Mouse (Mus musculus): ENCODE data around the gene Myo6. TPM values are rescaled to one million over a fixed set of nuclear protein-coding genes. Genes with fewer than 3 reads are reported as not detected.

The Myo6 gene
- polyA plus RNA-seq, 1 experiment = 25.1 TPM

DNA sequence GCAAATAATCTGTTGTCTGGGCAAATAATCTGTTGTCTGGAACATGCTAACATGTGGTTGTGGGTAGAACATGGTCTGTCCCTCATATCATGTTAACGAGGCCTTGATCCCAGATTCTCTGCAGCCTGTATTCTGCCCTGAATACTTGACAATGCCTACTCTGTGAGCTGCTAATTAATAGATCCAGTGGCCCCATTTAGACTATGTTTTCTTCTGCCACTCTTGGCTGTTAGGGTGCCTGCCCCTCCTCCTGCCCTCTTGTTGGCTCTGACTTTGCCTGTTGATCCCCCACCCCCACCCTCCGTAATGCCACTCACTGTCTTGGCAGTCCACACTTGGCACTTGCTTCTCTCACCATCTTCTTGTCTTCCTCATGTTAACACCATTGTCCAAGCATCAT, 13.8 kb downstream of the Myo6 start:
- peaks cover 9% of the 10 kb centered on the region for H3K4me1 ChIP-seq (ENCODE audit: control insufficient read depth, insufficient read depth, low read length)
- no peak overlapping the region for H3K4me3 ChIP-seq (replicated peaks; ENCODE audit: extremely low read depth, low read depth, low read length)
- 63% methylated on average over 2 of the region's 2 CpGs for WGBS
- TF ChIP-seq POLR2A (IDR thresholded peaks at IDR 0.05; ENCODE audit: borderline replicate concordance, extremely low read depth, low read depth, low read length) (no peak), CTCF (IDR thresholded peaks at IDR 0.05; ENCODE audit: insufficient read depth, low read length) (no peak)
- DNase-seq = no peak

DNA sequence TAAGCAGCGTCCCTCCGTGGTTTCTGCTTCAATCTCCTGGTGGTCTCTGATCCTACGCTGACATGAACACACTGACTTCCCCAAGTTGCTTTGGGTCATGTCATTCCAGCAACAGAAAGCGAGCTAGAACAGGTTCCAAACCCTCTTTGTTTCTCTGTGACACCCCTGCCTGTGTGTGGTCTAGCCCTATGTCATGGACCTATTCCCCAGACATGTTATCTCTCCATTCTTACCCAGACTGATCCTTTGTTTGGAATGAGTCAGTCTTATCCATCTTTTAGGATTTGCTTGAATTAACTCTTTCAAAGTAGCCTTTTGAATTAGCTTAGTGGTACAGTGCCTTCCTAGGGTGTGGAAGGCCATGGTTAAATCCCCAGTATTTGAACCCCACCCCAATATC, 14.9 kb downstream of the Myo6 start:
- H3K4me3 ChIP-seq (replicated peaks; ENCODE audit: extremely low read depth, low read depth, low read length) = no peak overlapping the region
- DNase-seq = no peak
- TF ChIP-seq CTCF (IDR thresholded peaks at IDR 0.05; ENCODE audit: insufficient read depth, low read length) = no peak
- H3K4me1 ChIP-seq (ENCODE audit: control insufficient read depth, insufficient read depth, low read length) = peaks cover 8% of the 10 kb centered on the region
- 71% methylated on average over 4 of the region's 4 CpGs for WGBS

DNA sequence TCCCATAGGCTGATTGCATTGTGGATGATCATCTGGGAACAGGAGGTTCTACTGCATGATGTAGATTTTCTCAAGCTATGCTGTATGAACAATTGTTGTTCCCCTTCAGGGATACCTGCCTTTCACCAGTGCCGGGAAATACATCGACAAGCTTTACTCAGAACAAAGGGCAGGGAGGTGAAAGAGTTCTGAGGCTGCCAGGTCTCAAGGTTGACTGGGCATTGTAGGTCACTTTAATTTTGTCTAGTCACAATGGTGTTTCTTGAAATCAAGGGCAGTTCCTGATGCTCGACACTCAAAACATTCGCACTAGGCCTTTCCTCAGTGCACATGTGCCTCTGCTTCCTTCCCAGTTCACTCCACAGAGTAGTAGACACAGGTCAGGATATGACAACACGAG, 15.9 kb downstream of the Myo6 start:
- 60% methylated on average over 5 of the region's 5 CpGs for WGBS
- TF ChIP-seq POLR2A (IDR thresholded peaks at IDR 0.05; ENCODE audit: borderline replicate concordance, extremely low read depth, low read depth, low read length) (no peak), CTCF (IDR thresholded peaks at IDR 0.05; ENCODE audit: insufficient read depth, low read length) (no peak)
- no peak overlapping the region for H3K4me3 ChIP-seq (replicated peaks; ENCODE audit: extremely low read depth, low read depth, low read length)
- DNase-seq = no peak
- H3K4me1 ChIP-seq (ENCODE audit: control insufficient read depth, insufficient read depth, low read length) = peaks cover 6% of the 10 kb centered on the region

DNA sequence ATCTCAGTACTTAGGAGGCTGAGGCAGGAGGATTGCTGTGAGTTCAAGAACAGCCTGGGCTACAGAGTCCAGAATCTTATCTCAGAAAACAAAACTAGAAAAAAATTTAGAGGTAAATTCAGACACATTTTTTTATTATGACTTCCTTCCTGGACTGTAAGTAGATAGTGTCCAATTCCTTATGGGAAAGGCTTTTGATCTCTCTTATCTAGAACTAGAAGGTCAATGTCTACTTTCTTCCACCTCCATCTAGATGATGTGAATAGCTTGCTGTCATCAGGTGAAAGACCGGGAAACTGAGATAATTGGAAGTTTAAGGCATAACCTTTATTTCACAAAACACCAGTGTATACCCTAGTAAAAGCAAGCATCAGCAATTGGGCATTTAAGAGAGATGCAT, 16.9 kb downstream of the Myo6 start:
- Histone ChIP-seq H3K4me3 (replicated peaks; ENCODE audit: extremely low read depth, low read depth, low read length) (no peak overlapping the region), H3K4me1 (ENCODE audit: control insufficient read depth, insufficient read depth, low read length) (peaks cover 3% of the 10 kb centered on the region)
- TF ChIP-seq CTCF (IDR thresholded peaks at IDR 0.05; ENCODE audit: insufficient read depth, low read length) (no peak), POLR2A (IDR thresholded peaks at IDR 0.05; ENCODE audit: borderline replicate concordance, extremely low read depth, low read depth, low read length) (no peak)
- WGBS = 74% methylated on average over 1 of the region's 1 CpGs
- DNase-seq = no peak

DNA sequence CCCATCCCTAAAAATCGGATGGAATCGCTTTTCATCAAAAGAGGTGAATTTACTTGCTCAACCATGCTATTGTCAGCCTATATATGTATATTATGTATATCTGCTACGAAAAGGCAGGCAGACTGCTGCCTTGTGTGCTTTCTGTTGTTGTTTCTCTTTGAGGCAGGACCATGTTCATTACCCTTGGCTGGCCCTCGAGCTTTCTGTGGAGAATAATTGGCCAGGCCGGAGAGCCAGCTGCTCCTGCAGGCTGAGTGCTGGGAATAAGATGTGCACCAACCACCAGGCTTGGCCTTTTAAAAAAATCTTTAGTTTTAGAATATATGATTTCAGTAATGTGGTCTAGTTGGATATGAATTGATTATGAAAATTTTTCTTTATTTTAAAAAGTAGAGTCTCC, 19.3 kb downstream of the Myo6 start:
- DNase-seq = no peak
- WGBS = 75% methylated on average over 5 of the region's 5 CpGs
- TF ChIP-seq POLR2A (IDR thresholded peaks at IDR 0.05; ENCODE audit: borderline replicate concordance, extremely low read depth, low read depth, low read length) (no peak), CTCF (IDR thresholded peaks at IDR 0.05; ENCODE audit: insufficient read depth, low read length) (no peak)
- Histone ChIP-seq H3K4me1 (ENCODE audit: control insufficient read depth, insufficient read depth, low read length) (no peaks in the 10 kb centered on the region; the same call in 1 of the 2 replicates), H3K4me3 (replicated peaks; ENCODE audit: extremely low read depth, low read depth, low read length) (no peak overlapping the region)

DNA sequence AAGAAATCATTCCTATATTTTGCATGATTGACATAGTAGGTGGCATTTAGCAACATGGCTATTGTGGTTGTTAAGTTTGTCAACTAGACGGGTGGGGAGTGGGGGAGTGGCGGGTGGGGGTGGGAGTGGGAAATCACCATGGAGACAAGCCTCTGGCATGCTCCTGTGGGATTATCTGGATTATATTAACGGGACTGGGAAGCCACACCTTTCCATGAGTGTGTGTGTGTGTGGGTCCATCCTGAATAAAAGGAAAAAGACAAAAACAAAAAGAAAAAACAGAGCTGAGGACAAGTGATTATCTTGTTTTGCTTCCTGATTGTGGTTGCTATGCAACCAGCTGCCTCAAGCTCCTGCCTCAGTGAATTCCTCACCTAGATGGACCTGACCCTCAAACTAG, 20.9 kb downstream of the Myo6 start:
- no peak overlapping the region for H3K4me3 ChIP-seq (replicated peaks; ENCODE audit: extremely low read depth, low read depth, low read length)
- DNase-seq = no peak
- H3K4me1 ChIP-seq (ENCODE audit: control insufficient read depth, insufficient read depth, low read length) = no peaks in the 10 kb centered on the region; the same call in 1 of the 2 replicates
- TF ChIP-seq CTCF (IDR thresholded peaks at IDR 0.05; ENCODE audit: insufficient read depth, low read length) (no peak), POLR2A (IDR thresholded peaks at IDR 0.05; ENCODE audit: borderline replicate concordance, extremely low read depth, low read depth, low read length) (no peak)
- 62% methylated on average over 3 of the region's 3 CpGs for WGBS

DNA sequence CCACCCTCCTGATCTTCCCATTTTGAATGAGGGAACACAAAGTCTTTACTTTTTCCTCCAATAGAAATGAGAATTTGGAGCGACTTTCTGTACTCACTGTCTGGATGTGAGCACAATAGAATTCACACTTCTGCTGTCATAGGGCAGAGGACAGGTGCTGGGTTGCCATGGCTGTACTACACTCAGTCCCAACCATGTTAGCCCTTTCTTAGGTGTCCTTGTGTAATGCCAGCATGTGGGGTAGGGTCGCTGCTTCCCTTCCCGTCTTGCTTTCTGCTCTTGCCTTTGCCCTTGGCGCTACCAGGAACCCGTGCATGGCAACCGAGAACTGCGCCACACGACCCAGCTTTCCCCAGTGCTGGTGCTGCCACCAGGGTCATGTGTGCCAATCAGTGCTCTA, 21.9 kb downstream of the Myo6 start:
- WGBS = 94% methylated on average over 8 of the region's 8 CpGs
- DNase-seq = no peak
- no peaks in the 10 kb centered on the region; the same call in 1 of the 2 replicates for H3K4me1 ChIP-seq (ENCODE audit: control insufficient read depth, insufficient read depth, low read length)
- TF ChIP-seq POLR2A (IDR thresholded peaks at IDR 0.05; ENCODE audit: borderline replicate concordance, extremely low read depth, low read depth, low read length) (no peak), CTCF (IDR thresholded peaks at IDR 0.05; ENCODE audit: insufficient read depth, low read length) (no peak)
- H3K4me3 ChIP-seq (replicated peaks; ENCODE audit: extremely low read depth, low read depth, low read length) = no peak overlapping the region

DNA sequence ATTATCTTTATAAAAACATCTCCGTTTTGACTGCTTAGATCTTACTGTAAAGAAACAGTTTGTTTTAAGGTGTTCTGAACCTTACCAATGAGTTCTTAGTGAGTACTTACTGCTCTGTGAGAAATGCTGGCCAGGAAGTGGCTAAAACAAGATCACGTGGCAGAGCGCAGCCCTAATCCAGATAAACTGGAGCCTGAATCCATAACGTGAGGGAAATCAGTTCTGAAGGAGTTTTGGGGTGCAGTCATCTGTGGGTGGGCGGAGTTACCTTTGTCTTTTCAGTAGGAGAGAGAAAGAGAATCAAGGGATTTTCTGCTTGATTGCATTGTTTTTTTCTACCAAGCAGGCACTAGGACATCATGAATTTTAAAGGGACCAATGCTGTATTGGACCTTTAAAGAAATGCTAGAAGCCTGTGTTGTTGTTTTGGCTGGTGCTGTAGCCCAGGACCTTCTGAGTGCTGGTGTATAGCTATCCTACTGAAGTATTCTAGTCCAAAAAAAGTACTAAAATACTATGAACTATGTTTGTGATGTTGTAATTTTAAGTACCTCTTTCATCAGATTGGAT, 23.6 kb downstream of the Myo6 start:
- Histone ChIP-seq H3K4me1 (ENCODE audit: control insufficient read depth, insufficient read depth, low read length) (no peaks in the 10 kb centered on the region; the same call in 1 of the 2 replicates), H3K4me3 (replicated peaks; ENCODE audit: extremely low read depth, low read depth, low read length) (no peak overlapping the region)
- 55% methylated on average over 5 of the region's 5 CpGs for WGBS
- TF ChIP-seq CTCF (IDR thresholded peaks at IDR 0.05; ENCODE audit: insufficient read depth, low read length) (no peak), POLR2A (IDR thresholded peaks at IDR 0.05; ENCODE audit: borderline replicate concordance, extremely low read depth, low read depth, low read length) (no peak)
- DNase-seq = no peak

DNA sequence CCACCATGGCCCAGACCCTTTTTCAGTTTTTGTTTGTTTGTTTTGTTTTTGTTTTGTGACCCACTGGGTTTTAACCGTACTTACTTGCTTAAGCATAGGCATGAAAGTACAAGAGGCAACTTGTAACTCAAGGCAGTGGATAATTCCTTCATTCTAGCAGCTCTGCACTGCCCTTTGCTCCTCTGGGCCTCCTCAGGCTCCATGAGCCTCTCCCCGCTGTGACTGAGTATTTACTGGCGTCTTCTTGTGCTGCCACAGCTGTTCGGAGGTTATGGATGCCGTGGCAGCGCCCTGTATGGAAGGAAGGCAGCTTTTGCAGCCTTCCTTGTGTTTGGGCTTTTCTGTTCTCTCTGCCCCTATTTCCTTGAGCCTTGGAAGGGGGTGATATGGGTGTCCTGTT, 26.4 kb downstream of the Myo6 start:
- no peak for DNase-seq
- TF ChIP-seq CTCF (IDR thresholded peaks at IDR 0.05; ENCODE audit: insufficient read depth, low read length) (no peak), POLR2A (IDR thresholded peaks at IDR 0.05; ENCODE audit: borderline replicate concordance, extremely low read depth, low read depth, low read length) (no peak)
- WGBS = 82% methylated on average over 6 of the region's 6 CpGs
- no peak overlapping the region for H3K4me3 ChIP-seq (replicated peaks; ENCODE audit: extremely low read depth, low read depth, low read length)
- peaks cover 4% of the 10 kb centered on the region for H3K4me1 ChIP-seq (ENCODE audit: control insufficient read depth, insufficient read depth, low read length)

DNA sequence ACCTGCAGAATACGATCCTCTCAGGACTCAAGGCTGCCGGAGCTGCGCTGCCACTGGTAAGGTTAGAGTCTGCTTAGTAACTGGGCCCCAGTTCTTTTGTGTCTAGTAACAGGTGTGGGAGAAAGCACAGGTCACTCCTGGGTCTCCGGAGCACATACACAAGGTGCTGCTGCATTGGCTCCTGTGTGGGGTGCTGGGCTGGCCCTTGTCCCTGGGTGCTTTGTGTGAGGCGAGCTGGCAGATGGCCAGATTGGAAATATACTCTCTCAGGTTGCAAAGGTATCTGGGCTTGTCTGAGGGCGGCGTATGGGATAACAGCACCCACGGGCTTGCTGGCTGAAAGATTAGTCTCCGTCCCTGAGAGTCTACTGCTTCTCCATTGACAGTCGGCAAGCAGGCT, 27.5 kb downstream of the Myo6 start:
- WGBS = 76% methylated on average over 10 of the region's 10 CpGs
- Histone ChIP-seq H3K4me1 (ENCODE audit: control insufficient read depth, insufficient read depth, low read length) (peaks cover 4% of the 10 kb centered on the region), H3K4me3 (replicated peaks; ENCODE audit: extremely low read depth, low read depth, low read length) (no peak overlapping the region)
- DNase-seq = no peak
- TF ChIP-seq POLR2A (IDR thresholded peaks at IDR 0.05; ENCODE audit: borderline replicate concordance, extremely low read depth, low read depth, low read length) (no peak), CTCF (IDR thresholded peaks at IDR 0.05; ENCODE audit: insufficient read depth, low read length) (no peak)

Measured in lung, adult 2 months (tissue).